Mouse (Mus musculus) cerebellum, postnatal 36 days (tissue): ENCODE results near the gene 1700008O03Rik.

ENCODE experiments used
- DNase-seq, 2 experiments: peaks; one replicate each; pipeline ENCODE4 v3.0.0; 2021 to 2022; ENCODE audit warnings: mixed read lengths in 2 of 2

1700008O03Rik gene

GRCm38 (mm10) chr7:44375207-44375606 lies 10.4 kb downstream of the 1700008O03Rik start:
- no peak for DNase-seq

GRCm38 (mm10) chr7:44374756-44375155 lies 10.9 kb downstream of the 1700008O03Rik start:
- peak in 1 of 2 experiments; percentile 13 for DNase-seq

- peak; percentile 73 to 84 for DNase-seq
Measured at GRCm38 (mm10) chr7:44373889-44374652, 11.5 kb downstream of the 1700008O03Rik start.

- DNase-seq: no peak
Measured at GRCm38 (mm10) chr7:44373460-44373859, 12.2 kb downstream of the 1700008O03Rik start.

- DNase-seq: peak in 1 of 2 experiments; percentile 3
Measured at GRCm38 (mm10) chr7:44372678-44373077, 12.9 kb downstream of the 1700008O03Rik start.

GRCm38 (mm10) chr7:44360792-44361301 lies 24.8 kb downstream of the 1700008O03Rik start:
- peak; percentile 46 to 52 for DNase-seq

- DNase-seq: peak; percentile 96
Measured at GRCm38 (mm10) chr7:44359908-44360672, 25.5 kb downstream of the 1700008O03Rik start.

- peak in 1 of 2 experiments; percentile 50 for DNase-seq
Measured at GRCm38 (mm10) chr7:44358886-44359654, 26.6 kb downstream of the 1700008O03Rik start.

- DNase-seq: no peak
Measured at GRCm38 (mm10) chr7:44358012-44358411, 27.6 kb downstream of the 1700008O03Rik start.

GRCm38 (mm10) chr7:44357531-44357930 lies 28.1 kb downstream of the 1700008O03Rik start:
- no peak for DNase-seq

- no peak for DNase-seq
Measured at GRCm38 (mm10) chr7:44356590-44357481, 28.8 kb downstream of the 1700008O03Rik start.

- DNase-seq: no peak
Measured at GRCm38 (mm10) chr7:44355411-44355810, 30.2 kb downstream of the 1700008O03Rik start.

GRCm38 (mm10) chr7:44353601-44354340 lies 31.8 kb downstream of the 1700008O03Rik start:
- no peak for DNase-seq

- peak in 1 of 2 experiments; percentile 23 for DNase-seq
Measured at GRCm38 (mm10) chr7:44352750-44353600, 32.6 kb downstream of the 1700008O03Rik start.

- DNase-seq: no peak
Measured at GRCm38 (mm10) chr7:44351881-44352749, 33.5 kb downstream of the 1700008O03Rik start.

- peak; percentile 84 to 90 for DNase-seq
Measured at GRCm38 (mm10) chr7:44350957-44351711, 34.5 kb downstream of the 1700008O03Rik start.

- no peak for DNase-seq
Measured at GRCm38 (mm10) chr7:44349043-44349442, 36.6 kb downstream of the 1700008O03Rik start.

- no peak for DNase-seq
Measured at GRCm38 (mm10) chr7:44344622-44345021, 41.0 kb downstream of the 1700008O03Rik start.
